Mouse (Mus musculus) ES-E14 (cell line): Measurements from ENCODE around the gene Carmil1.

Source experiments
- CHD2 ChIP-seq: IDR thresholded peaks from 2 replicates; pipeline ENCODE4 v1.6.1; 2014; ENCODE audit warnings: mild to moderate bottlenecking, low read depth, low read length, inconsistent platforms
- HCFC1 ChIP-seq: IDR thresholded peaks from 2 replicates; pipeline ENCODE4 v1.6.1; 2012; ENCODE audit warnings: low read length, inconsistent platforms, borderline replicate concordance; ENCODE audit not compliant: insufficient read depth
- MAFK ChIP-seq: IDR thresholded peaks from 2 replicates; pipeline ENCODE4 v1.6.1; 2014; ENCODE audit warnings: mild to moderate bottlenecking, low read depth, low read length, inconsistent platforms; ENCODE audit not compliant: insufficient read depth
- ZNF384 ChIP-seq: IDR thresholded peaks from 2 replicates; pipeline ENCODE4 v1.6.1; 2012; ENCODE audit warnings: low read depth, low read length, inconsistent platforms

- TF ChIP-seq CHD2: no peak
- no peak for TF ChIP-seq MAFK
- TF ChIP-seq ZNF384: no peak
- TF ChIP-seq HCFC1: no peak
Measured at GRCm38 (mm10) chr13:24328036-24328817, 47.6 kb upstream of the Carmil1 start.
